Mouse (Mus musculus) heart, embryonic 13.5 days (tissue): ENCODE measurements around the gene Rpusd1. TPM values are rescaled to one million over a fixed set of nuclear protein-coding genes. Genes with fewer than 3 reads are reported as not detected.

Experiments used
- ATAC-seq: fragments of 200-750 bp; cut with Nextera tagmentation; 2 replicates; pipeline ENCODE4 v1.8.0; 2017; ENCODE audit warnings: moderate TSS enrichment; ENCODE audit not compliant: insufficient number of reproducible peaks, low FRiP score, low TSS enrichment; ENCODE audit errors: extremely low read depth
- H3K27ac ChIP-seq: fragments of 300-500 bp; sonication (generic); replicated peaks from 2 replicates; pipeline ENCODE4 v1.5.1; 2015; ENCODE audit warnings: moderate library complexity, mild to moderate bottlenecking, inconsistent platforms
- H3K27me3 ChIP-seq: fragments of 300-500 bp; sonication (generic); replicated peaks from 2 replicates; pipeline ENCODE4 v1.6.1; 2015; ENCODE audit warnings: mild to moderate bottlenecking, inconsistent platforms
- H3K36me3 ChIP-seq: fragments of 300-500 bp; sonication (generic); 2 replicates; pipeline ENCODE4 v1.6.1; 2015; ENCODE audit warnings: mild to moderate bottlenecking, inconsistent platforms
- H3K4me1 ChIP-seq: fragments of 300-500 bp; sonication (generic); 2 replicates; pipeline ENCODE4 v1.6.1; 2015; ENCODE audit warnings: inconsistent platforms
- H3K4me2 ChIP-seq: fragments of 300-500 bp; sonication (generic); 2 replicates; pipeline ENCODE4 v1.6.1; 2015; ENCODE audit warnings: inconsistent platforms, mild to moderate bottlenecking, moderate library complexity
- H3K4me3 ChIP-seq: fragments of 300-500 bp; sonication (generic); 2 replicates; pipeline ENCODE4 v1.5.1; 2015; ENCODE audit warnings: moderate library complexity, mild to moderate bottlenecking, inconsistent platforms
- H3K9ac ChIP-seq: fragments of 300-500 bp; sonication (generic); 2 replicates; pipeline ENCODE4 v1.6.1; 2015; ENCODE audit warnings: inconsistent platforms, mild to moderate bottlenecking, moderate library complexity
- H3K9me3 ChIP-seq: fragments of 300-500 bp; sonication (generic); 2 replicates; pipeline ENCODE4 v1.6.1; 2016; ENCODE audit warnings: inconsistent platforms
- WGBS: fragments of 180-500 bp; shearing (Covaris S2); methylation state at CpG from one replicate; pipeline ENCODE4 v1.1.7; 2015; ENCODE audit warnings: mixed read lengths; 5-methylcytosine and 5-hydroxymethylcytosine counted together
- polyA plus RNA-seq: library from polyadenylated mRNA; unstranded; fragments of >200 nt; fragmentation: Nextera tagmentation; extraction: Ambion mirVana; gene quantifications from 2 replicates; pipeline ENCODE4 v1.2.1, GENCODE M21; 2015

Rpusd1 gene
- polyA plus RNA-seq, 1 experiment from 2014 or later, result 13.3 TPM

DNA sequence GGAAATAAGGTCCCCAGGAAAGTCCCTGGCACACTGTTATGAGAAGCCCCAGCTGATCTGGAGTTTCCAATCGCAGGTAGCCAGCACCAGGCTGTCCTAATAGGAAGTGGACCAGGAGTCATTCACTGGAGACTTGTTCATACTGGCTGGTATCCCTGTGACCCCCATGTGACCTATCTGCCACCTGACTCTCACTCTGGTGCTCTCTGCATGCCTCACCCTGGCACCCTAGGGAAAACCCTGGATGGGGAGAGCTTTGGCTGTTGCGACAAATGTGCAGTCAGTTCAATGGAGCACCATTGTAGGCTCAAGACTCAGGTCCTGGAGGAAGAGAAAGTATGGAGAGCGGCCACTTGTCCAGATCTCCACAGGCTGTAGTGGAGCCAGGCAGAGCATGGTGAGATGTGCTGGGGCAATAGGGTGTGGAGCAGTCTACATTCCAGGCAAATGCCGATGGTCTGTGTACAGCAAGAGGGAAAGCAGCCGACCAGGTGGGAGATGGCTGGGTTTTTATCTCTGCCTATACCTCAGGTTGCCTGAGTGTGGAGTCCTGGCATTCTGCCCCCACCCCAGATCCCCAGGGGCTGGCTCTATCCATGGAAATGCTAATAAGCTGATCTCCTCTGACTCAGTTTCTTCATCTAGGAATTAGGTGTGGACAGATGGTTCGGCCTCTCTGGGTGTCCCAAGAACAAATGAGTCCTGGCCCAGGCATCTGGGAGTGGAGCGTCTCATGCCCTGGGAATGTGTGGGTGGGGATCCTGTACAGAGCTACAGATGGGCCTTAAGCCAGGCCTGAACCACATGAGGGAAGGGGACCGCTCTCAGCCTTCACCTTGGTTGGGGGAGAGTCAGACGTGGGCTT lies 29.1 kb downstream of the Rpusd1 start:
- Histone ChIP-seq H3K4me1 (peaks cover 17% of the 10 kb centered on the region), H3K4me3 (no peak overlapping the region), H3K27me3 (peaks cover 28% of the 10 kb centered on the region; the same call in 1 of the 2 replicates), H3K9me3 (no peaks in the 10 kb centered on the region), H3K27ac (peak overlapping the region; percentile 51), H3K4me2 (no peak overlapping the region), H3K9ac (no peak overlapping the region), H3K36me3 (no peaks in the 10 kb centered on the region)
- WGBS, result 57% methylated on average over 9 of the region's 9 CpGs
- ATAC-seq, result no peak

DNA sequence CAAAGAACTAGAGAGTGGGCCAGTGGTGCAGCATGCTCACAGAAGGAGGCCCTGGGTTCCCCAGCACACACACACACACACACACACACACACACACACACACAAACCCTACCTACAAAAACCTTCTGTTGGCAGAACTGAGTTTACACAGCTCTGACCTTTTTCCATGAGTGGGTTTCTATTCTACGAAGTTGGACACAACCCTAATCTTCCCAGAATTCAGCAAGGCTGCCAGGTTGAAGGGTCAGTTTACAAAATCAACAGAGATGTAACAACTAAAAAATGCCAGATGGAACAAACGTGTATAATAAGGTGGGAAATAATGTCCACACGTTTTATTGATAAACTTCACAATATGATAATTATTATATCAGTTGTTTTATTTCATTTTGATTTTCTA lies 30.2 kb downstream of the Rpusd1 start:
- no peaks in the 10 kb centered on the region for H3K36me3 ChIP-seq
- H3K4me2 ChIP-seq, result no peak overlapping the region
- ATAC-seq, result no peak
- H3K4me1 ChIP-seq, result peaks cover 15% of the 10 kb centered on the region
- no peak overlapping the region for H3K4me3 ChIP-seq
- 56% methylated on average over 3 of the region's 3 CpGs for WGBS
- peaks cover 28% of the 10 kb centered on the region; the same call in 1 of the 2 replicates for H3K27me3 ChIP-seq
- peak overlapping the region; percentile 32; the same call in 1 of the 2 replicates for H3K27ac ChIP-seq
- H3K9ac ChIP-seq, result no peak overlapping the region
- no peaks in the 10 kb centered on the region for H3K9me3 ChIP-seq

GRCm38 (mm10) chr17:25760148-25760547 lies 32.7 kb downstream of the Rpusd1 start:
- Histone ChIP-seq H3K9me3 (no peaks in the 10 kb centered on the region), H3K4me3 (no peak overlapping the region), H3K4me2 (no peak overlapping the region), H3K27ac (no peak overlapping the region), H3K4me1 (peaks cover 15% of the 10 kb centered on the region), H3K27me3 (peaks cover 24% of the 10 kb centered on the region; the same call in 1 of the 2 replicates), H3K9ac (no peak overlapping the region), H3K36me3 (no peaks in the 10 kb centered on the region)
- ATAC-seq, result no peak
- WGBS, result 64% methylated on average over 8 of the region's 8 CpGs

DNA sequence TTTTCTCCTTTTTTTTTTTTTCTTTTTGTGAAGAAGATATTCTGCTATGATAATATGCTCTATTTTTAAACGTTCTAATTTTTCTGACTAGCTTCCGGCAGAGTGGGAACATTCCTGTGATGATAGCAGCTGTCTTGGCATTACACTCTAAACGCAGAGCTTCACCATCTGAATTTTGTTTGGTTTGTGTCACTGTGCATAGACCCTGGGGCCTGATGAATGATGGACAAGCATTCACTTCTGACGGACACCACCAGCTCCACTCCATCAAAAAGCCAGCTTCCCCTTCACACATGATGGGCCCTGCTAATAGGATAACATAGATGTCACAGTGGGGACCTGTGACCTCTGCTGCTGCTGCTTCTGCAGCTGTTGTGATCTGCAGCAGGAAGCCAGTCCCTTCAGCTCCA lies 34.1 kb downstream of the Rpusd1 start:
- H3K9me3 ChIP-seq, result no peaks in the 10 kb centered on the region
- ATAC-seq, result no peak
- H3K27me3 ChIP-seq, result peaks cover 29% of the 10 kb centered on the region; the same call in 1 of the 2 replicates
- no peak overlapping the region for H3K4me3 ChIP-seq
- H3K4me2 ChIP-seq, result no peak overlapping the region
- WGBS, result 24% methylated on average over 4 of the region's 4 CpGs
- no peak overlapping the region for H3K27ac ChIP-seq
- no peaks in the 10 kb centered on the region for H3K36me3 ChIP-seq
- no peak overlapping the region; the same call in 1 of the 2 replicates for H3K9ac ChIP-seq
- 0 out of 2 replicates have a peak, but pooled peaks cover 2% of the 10 kb centered on the region for H3K4me1 ChIP-seq

DNA sequence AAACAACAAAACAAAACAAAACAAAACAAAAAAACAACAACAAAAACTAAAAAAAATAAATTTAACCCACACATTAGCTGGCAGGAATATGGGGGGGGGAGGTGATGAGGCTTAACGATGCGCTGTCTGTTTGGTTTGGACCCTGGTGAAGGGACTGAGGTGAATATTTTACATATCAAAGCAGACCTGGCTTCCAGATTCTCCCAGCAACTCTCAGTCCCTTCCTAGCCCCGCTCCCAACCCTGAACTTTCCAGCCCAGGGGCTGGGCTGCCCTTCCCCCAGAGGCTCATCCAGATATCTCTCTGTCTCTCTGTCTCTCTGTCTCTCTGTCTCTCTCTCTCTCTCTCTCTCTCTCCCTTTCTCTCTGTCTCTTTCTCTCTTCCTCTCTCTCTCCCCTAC lies 35.1 kb downstream of the Rpusd1 start:
- Histone ChIP-seq H3K4me2 (no peak overlapping the region), H3K4me3 (no peak overlapping the region), H3K36me3 (no peaks in the 10 kb centered on the region), H3K9me3 (no peaks in the 10 kb centered on the region), H3K4me1 (no peaks in the 10 kb centered on the region), H3K27me3 (peaks cover 36% of the 10 kb centered on the region), H3K27ac (no peak overlapping the region), H3K9ac (no peak overlapping the region)
- no peak for ATAC-seq
- 33% methylated on average over 3 of the region's 3 CpGs for WGBS

- no peak overlapping the region for H3K4me3 ChIP-seq
- H3K36me3 ChIP-seq, result no peaks in the 10 kb centered on the region
- H3K27ac ChIP-seq, result no peak overlapping the region
- ATAC-seq, result no peak
- H3K9ac ChIP-seq, result no peak overlapping the region
- H3K9me3 ChIP-seq, result no peaks in the 10 kb centered on the region
- H3K4me1 ChIP-seq, result no peaks in the 10 kb centered on the region
- H3K27me3 ChIP-seq, result peaks cover 39% of the 10 kb centered on the region
- 55% methylated on average over 5 of the region's 5 CpGs for WGBS
- H3K4me2 ChIP-seq, result no peak overlapping the region
These were observed 38.4 kb downstream of the Rpusd1 start for GRCm38 (mm10) chr17:25765886-25766285.

GRCm38 (mm10) chr17:25769331-25769730 lies 41.9 kb downstream of the Rpusd1 start:
- Histone ChIP-seq H3K36me3 (no peaks in the 10 kb centered on the region), H3K4me1 (peaks cover 7% of the 10 kb centered on the region), H3K4me3 (no peak overlapping the region), H3K9ac (no peak overlapping the region), H3K27ac (no peak overlapping the region), H3K27me3 (peaks cover 39% of the 10 kb centered on the region), H3K4me2 (no peak overlapping the region), H3K9me3 (no peaks in the 10 kb centered on the region)
- ATAC-seq, result no peak
- 47% methylated on average over 9 of the region's 9 CpGs for WGBS

DNA sequence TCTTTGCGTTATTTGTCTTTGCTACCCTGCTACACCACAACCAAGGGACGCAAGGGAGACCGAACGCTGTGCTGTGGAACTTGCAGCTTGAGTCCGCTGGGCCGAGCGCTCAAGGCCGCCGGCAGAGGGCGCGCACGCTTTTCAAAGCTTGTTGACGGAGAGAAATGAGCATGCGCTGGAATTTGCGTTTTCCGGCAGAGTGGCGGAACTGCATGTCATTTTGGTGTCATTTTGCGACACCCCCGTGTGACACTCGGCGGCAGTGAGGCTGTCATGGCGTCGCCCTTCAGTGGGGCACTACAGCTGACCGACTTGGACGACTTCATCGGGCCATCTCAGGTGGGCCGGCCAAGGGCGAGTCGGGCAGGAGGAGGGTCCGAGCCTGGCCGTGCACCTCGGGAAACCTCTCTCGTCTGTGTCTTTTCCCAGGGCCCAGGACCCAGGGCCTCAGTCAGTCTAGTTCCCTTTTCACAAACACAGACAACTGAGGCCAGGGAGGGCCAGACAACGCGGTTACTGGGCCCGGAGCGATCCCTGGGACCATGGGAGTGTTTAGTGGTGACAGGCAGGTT lies 46.2 kb downstream of the Rpusd1 start, which contains the start of gene Narfl:
Gene Narfl, plus strand, starts transcription at position 228 of the 572 bp plus-strand sequence.
- no peaks in the 10 kb centered on the region for H3K9me3 ChIP-seq
- under 1% methylated on average over 37 of the region's 37 CpGs for WGBS
- H3K4me2 ChIP-seq, result peak within 1 kb of the TSS; percentile 90
- ATAC-seq, result peak; percentile 77
- H3K27me3 ChIP-seq, result peaks cover 14% of the 10 kb centered on the region
- H3K36me3 ChIP-seq, result peaks cover 22% of the 10 kb centered on the region
- peaks cover 15% of the 10 kb centered on the region for H3K4me1 ChIP-seq
- H3K9ac ChIP-seq, result peak within 1 kb of the TSS; percentile 97
- H3K4me3 ChIP-seq, result peak within 1 kb of the TSS; percentile 91
- peak within 1 kb of the TSS; percentile 55; the same call in 1 of the 2 replicates for H3K27ac ChIP-seq

DNA sequence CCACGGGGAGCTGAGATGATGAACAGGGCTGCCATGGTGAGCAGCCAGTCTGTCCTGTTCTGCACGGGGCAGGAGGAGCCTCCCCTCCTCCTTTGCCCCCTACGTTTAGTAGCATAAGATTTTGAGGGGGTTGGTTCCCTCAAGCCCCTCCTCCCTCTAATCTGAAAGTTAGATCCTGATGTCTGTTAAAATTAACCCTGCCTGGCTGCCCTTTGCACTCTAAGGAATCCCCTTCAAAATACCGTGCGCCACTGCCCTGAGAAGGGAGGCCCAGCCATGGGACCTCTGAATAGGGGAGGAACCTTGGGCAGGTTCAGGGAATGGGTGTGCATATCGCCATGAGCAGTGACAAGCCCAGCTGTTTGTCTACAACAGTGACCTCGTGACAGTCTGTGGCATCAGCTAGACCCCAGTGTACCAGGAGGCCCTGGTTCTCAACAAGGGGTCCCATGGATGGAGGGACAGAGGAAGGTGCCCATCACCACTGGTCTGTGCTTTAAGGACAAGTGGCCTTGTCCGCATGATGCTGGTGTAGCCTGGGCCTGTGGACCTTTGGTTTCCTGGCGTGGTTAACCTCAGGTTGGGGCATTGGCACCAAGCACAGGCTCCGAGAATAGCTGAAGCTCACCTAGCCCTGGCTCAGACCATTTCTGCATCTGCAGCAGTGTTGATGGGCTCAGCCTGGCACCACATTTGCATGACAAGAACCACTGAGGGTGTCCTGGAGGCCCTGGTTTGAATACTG lies 48.0 kb downstream of the Rpusd1 start:
- 78% methylated on average over 10 of the region's 10 CpGs for WGBS
- Histone ChIP-seq H3K4me1 (peaks cover 15% of the 10 kb centered on the region), H3K4me2 (no peak overlapping the region), H3K27ac (no peak overlapping the region), H3K36me3 (peaks cover 40% of the 10 kb centered on the region), H3K9ac (no peak overlapping the region), H3K4me3 (no peak overlapping the region), H3K27me3 (no peaks in the 10 kb centered on the region; the same call in 1 of the 2 replicates), H3K9me3 (no peaks in the 10 kb centered on the region)
- ATAC-seq, result no peak

GRCm38 (mm10) chr17:25777948-25778347 lies 50.5 kb downstream of the Rpusd1 start:
- WGBS, result 91% methylated on average over 5 of the region's 5 CpGs
- Histone ChIP-seq H3K36me3 (peaks cover 65% of the 10 kb centered on the region), H3K27me3 (no peaks in the 10 kb centered on the region)

More at GRCm38 (mm10) chr17:25777948-25778347, 50.5 kb downstream of the Rpusd1 start:
- H3K4me2 ChIP-seq, result no peak overlapping the region
- H3K4me1 ChIP-seq, result peaks cover 19% of the 10 kb centered on the region
- H3K27ac ChIP-seq, result no peak overlapping the region
- no peak overlapping the region for H3K9ac ChIP-seq
- H3K4me3 ChIP-seq, result no peak overlapping the region
- no peak for ATAC-seq
- H3K9me3 ChIP-seq, result no peaks in the 10 kb centered on the region
